Mouse (Mus musculus): Measurements from ENCODE around the gene Ankrd23. TPM values are rescaled to one million over a fixed set of nuclear protein-coding genes. Genes with fewer than 3 reads are reported as not detected.
"Not testable (repeated sequence)": the region's sequence is repeated elsewhere in the genome, so short reads cannot be mapped to it uniquely, and the experiment has no call there.

The Ankrd23 gene
- total RNA-seq (2021) = 100 to 1,000 TPM; 101 to 170 TPM
- long read RNA-seq, experiment 1, transcript Ankrd23-201 (9 exons, 1,964 nt) = major isoform, 144 of 215 reads
- long read RNA-seq, experiment 1, transcript Ankrd23-204 (8 exons, 1,073 nt) = minor isoform, 10 of 215 reads
- long read RNA-seq, experiment 1, partial matches to known transcripts = 25 of 215 reads
- long read RNA-seq, experiment 1, other reads (novel, unspliced or antisense) = 36 of 215 reads
- long read RNA-seq, experiment 2, transcript Ankrd23-201 (9 exons, 1,964 nt) = major isoform, 100 of 131 reads
- long read RNA-seq, experiment 2, transcript Ankrd23-204 (8 exons, 1,073 nt) = minor isoform, 8 of 131 reads
- long read RNA-seq, experiment 2, partial matches to known transcripts = 11 of 131 reads
- long read RNA-seq, experiment 2, other reads (novel, unspliced or antisense) = 12 of 131 reads

GRCm38 (mm10) chr1:36536783-36537182 is at the start of gene Ankrd23:
Gene Ankrd23 (minus strand): TSS chr1:36536883.
- DNase-seq; intact Hi-C loops (cut with DNase I): not testable (repeated sequence)

DNA sequence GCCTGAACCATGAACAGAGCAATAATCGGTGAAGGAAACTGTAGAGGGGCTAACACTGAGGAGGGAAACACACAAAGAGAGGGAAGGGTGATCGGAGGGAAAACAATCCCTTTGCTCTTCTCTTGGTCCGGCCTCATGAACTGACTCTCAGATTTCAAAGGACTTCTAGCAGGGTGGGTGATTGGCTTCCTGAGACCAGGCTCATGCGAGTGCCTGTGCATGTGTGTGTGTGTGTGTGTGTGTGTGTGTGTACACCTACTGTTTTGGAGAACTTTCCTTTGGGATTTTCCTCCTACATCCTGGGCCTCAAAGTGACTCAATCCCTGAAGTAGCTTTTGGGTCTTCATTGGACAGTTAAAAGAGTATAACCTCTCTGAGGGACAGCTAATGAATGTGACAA is 49.6 kb upstream of the Ankrd23 start:
- intact Hi-C loops (cut with DNase I) = no loop called here
- no peak for DNase-seq

DNA sequence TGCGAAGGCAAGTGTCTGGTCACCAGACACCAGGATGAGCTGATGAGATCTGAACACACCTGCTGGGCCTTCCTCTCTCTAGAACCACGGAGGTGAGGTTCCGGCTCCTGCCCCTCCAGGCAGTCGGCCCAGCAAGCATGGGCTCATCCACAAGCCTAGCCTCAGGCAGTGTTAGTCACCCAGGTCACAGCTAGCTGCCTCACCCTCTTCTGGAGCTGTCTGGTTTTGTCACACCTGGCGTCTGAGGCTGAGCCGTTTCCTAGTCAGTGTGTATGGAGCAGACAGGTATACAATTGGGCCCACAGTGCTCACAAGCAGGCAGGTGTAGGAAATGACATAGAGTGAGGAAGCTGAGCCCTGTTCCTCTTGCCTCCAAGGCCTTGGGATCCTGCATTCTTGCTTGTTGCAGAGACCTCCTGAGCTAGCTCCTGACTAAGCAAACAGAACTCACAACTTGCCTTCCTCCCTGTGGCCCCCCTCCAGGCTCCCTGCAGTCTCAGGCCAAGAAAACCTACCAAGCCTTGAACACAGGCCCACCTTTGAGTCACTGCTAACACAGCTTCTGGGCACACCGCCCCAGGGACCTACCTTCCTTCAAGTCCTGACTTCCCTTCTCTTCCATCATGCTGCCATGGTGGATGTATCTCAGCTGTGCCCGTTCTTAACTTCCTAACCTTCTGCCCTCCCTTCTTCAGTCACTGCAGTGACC is 46.9 kb upstream of the Ankrd23 start:
- intact Hi-C loops (cut with DNase I) = no loop called here
- no peak for DNase-seq

GRCm38 (mm10) chr1:36582211-36582610 is 45.5 kb upstream of the Ankrd23 start:
- intact Hi-C loops (cut with DNase I) = no loop called here
- no peak for DNase-seq

DNA sequence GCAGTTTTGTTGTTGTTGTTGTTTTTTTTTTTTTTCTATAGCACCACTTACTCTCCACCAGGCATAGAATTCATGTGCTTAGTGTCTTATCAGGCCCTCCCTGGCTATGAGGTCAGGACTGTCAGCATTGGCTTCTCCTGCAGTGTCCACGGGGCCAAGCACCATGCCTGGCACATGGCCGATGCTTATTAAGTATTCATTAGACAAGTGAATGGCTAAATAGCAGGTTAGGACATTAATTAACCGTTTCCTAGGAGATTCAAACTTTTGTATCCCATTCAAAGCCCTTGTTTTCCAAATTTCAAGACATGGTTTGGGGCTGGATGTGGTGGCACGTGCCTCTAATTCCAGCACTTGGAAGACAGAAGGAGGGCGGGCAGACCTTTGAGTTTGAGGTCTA is 44.6 kb upstream of the Ankrd23 start:
- no peak for DNase-seq
- intact Hi-C loops (cut with DNase I) = no loop called here

DNA sequence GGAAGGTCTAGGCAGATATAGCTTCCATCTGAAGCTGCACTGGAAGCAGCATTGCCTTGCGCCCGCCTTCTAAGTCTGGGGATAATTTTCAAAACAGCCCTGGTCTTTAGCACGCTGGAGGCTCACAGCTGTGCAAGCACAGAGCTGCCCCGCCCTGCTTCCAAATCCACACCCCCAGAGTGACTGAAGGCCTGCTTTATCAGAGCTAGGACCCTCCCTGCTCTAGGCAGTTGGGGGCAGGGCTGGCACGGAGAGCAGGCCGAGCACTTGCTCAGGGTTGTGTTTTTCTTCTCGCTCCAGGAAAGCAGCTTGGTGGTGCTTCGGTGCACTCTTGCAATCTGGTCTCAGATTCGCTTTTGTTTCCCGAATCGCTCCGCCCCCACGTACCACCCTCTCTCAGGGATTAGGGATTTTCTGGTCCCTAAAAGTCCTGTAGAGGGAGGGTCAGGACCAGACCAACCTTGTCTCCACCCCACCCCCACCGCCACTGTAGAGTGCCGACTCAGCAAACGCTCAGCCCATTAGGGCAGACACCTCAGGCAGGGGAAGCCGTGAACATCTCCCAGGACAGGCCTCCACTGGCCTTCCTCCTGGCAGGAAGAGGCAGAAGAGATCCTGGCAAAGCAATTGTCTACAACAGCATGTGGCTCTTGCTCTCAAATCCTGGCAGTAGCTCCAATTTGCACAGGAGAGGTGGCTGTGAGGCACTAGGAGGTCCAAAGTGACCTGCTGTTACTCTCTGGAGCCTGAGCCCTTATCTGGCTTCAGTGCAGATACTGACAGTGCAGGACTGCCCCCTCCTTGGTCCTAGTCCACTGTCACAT is 43.9 kb upstream of the Ankrd23 start:
- peak; percentile 73 to 76 for DNase-seq
- intact Hi-C loops (cut with DNase I) = no loop called here

DNA sequence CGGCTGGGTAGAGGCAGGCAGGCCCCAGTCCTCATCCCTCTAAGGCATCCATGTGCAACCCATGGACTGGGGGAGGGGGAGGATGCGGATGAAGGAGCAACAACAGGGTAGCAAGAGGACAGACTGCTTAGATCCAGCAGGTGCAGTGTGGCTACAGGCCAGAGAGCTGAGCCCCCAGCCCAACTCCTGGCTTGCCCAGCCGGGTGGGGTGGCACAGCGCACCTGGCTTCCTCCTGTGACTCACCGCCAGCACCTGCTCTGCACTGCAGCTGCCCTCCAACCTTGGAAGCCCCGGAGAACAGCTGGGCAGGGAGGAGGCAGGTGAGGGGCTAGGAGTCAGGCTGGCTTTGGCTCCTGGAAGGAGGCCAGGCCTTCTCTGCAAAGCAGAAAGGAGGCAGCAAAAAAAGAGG is 43.3 kb upstream of the Ankrd23 start:
- DNase-seq = no peak
- intact Hi-C loops (cut with DNase I) = no loop called here

DNA sequence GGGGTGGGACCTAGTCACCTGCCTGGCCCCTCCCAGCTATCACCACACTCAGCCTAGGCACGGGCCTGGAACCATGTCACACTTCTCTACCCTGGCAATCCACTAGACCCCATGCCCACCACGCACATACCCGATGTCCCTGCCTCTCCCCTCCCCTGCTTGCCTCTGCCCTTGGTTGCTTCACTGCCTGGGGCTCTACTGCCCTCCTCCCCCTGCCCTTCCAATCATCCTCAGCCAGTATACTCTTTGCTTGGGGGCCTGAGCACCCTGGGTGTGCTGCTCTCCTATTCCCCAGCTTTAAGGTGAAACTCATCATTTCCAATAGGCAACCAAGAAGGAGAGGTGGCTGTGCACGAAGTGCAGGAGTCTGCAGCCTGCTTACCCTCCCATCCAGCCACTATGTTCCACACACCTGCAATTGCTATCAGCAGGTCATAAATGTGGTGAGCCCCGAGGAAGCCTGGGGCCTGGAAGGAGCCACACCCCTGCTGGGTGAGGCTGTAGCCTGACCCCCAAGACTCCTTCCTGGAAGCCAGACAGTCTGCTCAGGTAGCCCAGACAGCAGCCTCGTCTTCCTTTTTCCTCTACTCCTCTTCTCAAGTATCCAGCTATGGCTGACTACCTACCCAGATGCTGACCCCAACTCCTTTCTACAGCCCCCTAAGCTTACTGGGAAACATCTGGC is 40.5 kb upstream of the Ankrd23 start:
- no peak for DNase-seq
- intact Hi-C loops (cut with DNase I) = no loop called here

GRCm38 (mm10) chr1:36575347-36575746 is 38.7 kb upstream of the Ankrd23 start:
- intact Hi-C loops (cut with DNase I) = no loop called here

GRCm38 (mm10) chr1:36574196-36574955 is 37.7 kb upstream of the Ankrd23 start:
- DNase-seq = no peak
- intact Hi-C loops (cut with DNase I) = no loop called here

More at GRCm38 (mm10) chr1:36575347-36575746, 38.7 kb upstream of the Ankrd23 start:
- no peak for DNase-seq

- peak in 1 of 2 experiments; percentile 21 for DNase-seq
- intact Hi-C loops (cut with DNase I) = no loop called here
Observed at GRCm38 (mm10) chr1:36573524-36573923, 36.8 kb upstream of the Ankrd23 start.

- intact Hi-C loops (cut with DNase I) = no loop called here
- peak in 1 of 2 experiments; percentile 51 for DNase-seq
Observed at GRCm38 (mm10) chr1:36572709-36573108, 36.0 kb upstream of the Ankrd23 start.

- DNase-seq = no peak
- intact Hi-C loops (cut with DNase I) = no loop called here
Observed at GRCm38 (mm10) chr1:36572140-36572700, 35.5 kb upstream of the Ankrd23 start.

DNA sequence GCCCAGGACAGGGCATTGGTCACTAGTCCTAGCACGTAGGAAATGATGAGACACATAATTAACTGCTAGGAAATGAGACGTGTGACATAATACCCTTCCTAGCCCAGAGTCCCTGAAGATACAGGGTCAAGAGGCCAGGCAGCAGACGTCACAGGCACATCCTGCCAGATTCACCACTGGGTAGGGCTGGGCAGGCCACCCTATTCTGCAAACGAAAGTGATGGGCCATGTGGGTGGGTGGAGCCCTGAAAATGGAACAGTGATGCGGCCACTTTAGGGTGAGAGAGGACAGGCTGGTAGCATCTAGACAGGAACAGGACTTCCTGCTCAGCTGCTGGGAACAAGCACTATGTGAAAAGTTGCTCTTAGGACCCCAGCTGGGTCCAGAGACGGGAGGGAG is 34.9 kb upstream of the Ankrd23 start:
- DNase-seq = peak; percentile 54 to 56
- intact Hi-C loops (cut with DNase I) = no loop called here

DNA sequence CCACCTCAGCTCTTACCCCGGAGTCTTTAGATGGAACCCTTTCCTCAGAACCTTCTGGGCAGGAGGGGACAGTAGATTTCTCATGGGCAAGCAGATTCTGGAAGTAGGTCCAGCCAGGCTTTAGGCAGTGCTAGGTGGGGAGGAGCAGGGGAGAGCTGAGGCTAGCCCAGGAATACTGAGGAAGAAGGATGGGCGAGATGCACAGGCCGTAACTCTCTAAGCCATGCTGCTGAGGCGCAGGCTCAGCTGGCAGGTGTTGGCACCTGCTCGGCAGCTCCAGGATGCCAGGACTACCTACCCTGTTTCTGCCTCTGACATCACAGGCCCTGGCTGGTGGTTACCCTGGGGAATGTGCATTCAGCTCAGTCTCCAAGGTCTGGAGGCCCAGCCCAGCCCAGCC is 33.6 kb upstream of the Ankrd23 start:
- intact Hi-C loops (cut with DNase I) = no loop called here
- no peak for DNase-seq

- DNase-seq = peak in 1 of 2 experiments; percentile 31
- intact Hi-C loops (cut with DNase I) = no loop called here
Observed at GRCm38 (mm10) chr1:36569694-36570276, 33.1 kb upstream of the Ankrd23 start.

- DNase-seq = peak in 1 of 2 experiments; percentile 22
- intact Hi-C loops (cut with DNase I) = no loop called here
Observed at GRCm38 (mm10) chr1:36568776-36569175, 32.1 kb upstream of the Ankrd23 start.

DNA sequence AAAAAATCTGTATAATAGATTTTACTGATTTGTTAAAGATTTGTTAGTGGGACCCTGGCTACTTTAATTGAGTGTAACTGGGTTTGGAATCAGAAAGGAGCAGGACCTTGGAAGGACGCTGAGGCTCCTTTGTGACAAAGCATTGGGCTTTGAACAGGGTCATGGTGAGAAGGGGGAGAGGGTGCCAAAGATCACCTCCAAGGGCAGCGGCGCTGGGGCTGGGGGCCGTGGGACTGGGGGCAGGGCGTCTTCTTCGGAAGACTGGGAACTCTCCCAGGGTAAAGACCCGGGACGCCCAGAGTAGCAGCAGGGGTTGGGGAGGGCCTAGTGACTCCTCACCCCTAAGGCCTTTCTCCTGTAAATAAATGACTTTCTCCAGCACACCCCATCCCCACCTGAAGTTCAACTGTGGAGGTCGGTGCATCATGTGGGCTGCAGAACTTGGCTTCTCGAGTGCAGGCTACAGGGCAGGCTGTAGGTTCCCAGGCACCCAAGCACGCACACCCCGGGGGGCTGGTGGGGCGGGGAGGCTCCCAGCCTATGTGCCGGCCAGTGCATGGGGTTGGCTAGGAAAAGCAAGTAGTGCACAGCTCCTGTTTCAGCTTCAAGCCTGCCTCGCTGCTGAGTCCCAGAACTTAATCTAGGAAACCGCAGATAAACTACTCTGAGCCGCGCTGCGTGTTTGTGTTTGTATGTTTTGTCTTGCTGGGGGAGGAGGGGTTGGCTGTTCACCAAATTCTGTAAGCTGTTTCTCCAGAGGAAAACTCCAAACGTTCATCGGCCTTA is 31.3 kb upstream of the Ankrd23 start:
- peak in 1 of 2 experiments; percentile 25 for DNase-seq

More for the DNA sequence above, 31.3 kb upstream of the Ankrd23 start:
- intact Hi-C loops (cut with DNase I) = no loop called here

Measured in heart, postnatal 14 days (tissue).